ENCODE assay signal across 8 mouse cellular contexts in genomic region chr17:32891239-32892180, GRCm38 (mm10). TPM values are rescaled to one million over a fixed set of nuclear protein-coding genes. Genes with fewer than 3 reads are reported as not detected.
DNase-seq lines count a peak whose midpoint lies in the region; ATAC-seq lines count a peak whose summit lies in the region.

Gene Zfp870 (minus strand): TSS chr17:32891642.

- peak within 1 kb of the TSS; percentile 19 for H3K27ac ChIP-seq in forebrain, embryonic 11.5 days (ENCODE audit: low read depth, low read length)
- H3K27ac ChIP-seq in heart, embryonic 16.5 days (ENCODE audit: low read length): peak within 1 kb of the TSS; percentile 76
- peak within 1 kb of the TSS; percentile 49 for H3K27ac ChIP-seq in liver, embryonic 15.5 days (replicated peaks)
- peak within 1 kb of the TSS; percentile 39; the same call in 1 of the 2 replicates for H3K27ac ChIP-seq in neural tube, embryonic 12.5 days

- no peaks in the 10 kb centered on the region for H3K9me3 ChIP-seq in forebrain, embryonic 11.5 days (ENCODE audit: control insufficient read depth, low read length)
- no peaks in the 10 kb centered on the region for H3K9me3 ChIP-seq in heart, embryonic 16.5 days (replicated peaks; ENCODE audit: control insufficient read depth, low read length)
- H3K9me3 ChIP-seq in liver, embryonic 15.5 days (replicated peaks): no peaks in the 10 kb centered on the region
- H3K9me3 ChIP-seq in neural tube, embryonic 12.5 days: no peaks in the 10 kb centered on the region

- peak; percentile 93 for ATAC-seq in CD4-positive, CD25-positive, alpha-beta regulatory T cell, adult 4 months
- ATAC-seq in forebrain, embryonic 11.5 days (replicated peaks; ENCODE audit: low FRiP score): peak; percentile 99
- peak; percentile 96 for ATAC-seq in heart, embryonic 16.5 days (replicated peaks; ENCODE audit: extremely low read depth, insufficient read depth, low FRiP score)
- peak; percentile 94 for ATAC-seq in liver, embryonic 15.5 days (ENCODE audit: insufficient read depth)
- peak; percentile 98 for ATAC-seq in neural tube, embryonic 12.5 days (ENCODE audit: low FRiP score, low read depth)

- H3K36me3 ChIP-seq in forebrain, embryonic 11.5 days (ENCODE audit: control insufficient read depth, insufficient read depth, low read length): no peaks in the 10 kb centered on the region
- no peaks in the 10 kb centered on the region for H3K36me3 ChIP-seq in heart, embryonic 16.5 days (ENCODE audit: control insufficient read depth, insufficient read depth)
- no peaks in the 10 kb centered on the region for H3K36me3 ChIP-seq in liver, embryonic 15.5 days (replicated peaks)
- H3K36me3 ChIP-seq in neural tube, embryonic 12.5 days: peaks cover 3% of the 10 kb centered on the region; the same call in 1 of the 2 replicates

- H3K4me2 ChIP-seq in forebrain, embryonic 11.5 days (ENCODE audit: low read depth, low read length, severe bottlenecking): peak within 1 kb of the TSS; percentile 72
- peak within 1 kb of the TSS; percentile 72 for H3K4me2 ChIP-seq in heart, embryonic 16.5 days (ENCODE audit: low read depth, low read length)
- H3K4me2 ChIP-seq in liver, embryonic 15.5 days: peak within 1 kb of the TSS; percentile 82
- H3K4me2 ChIP-seq in neural tube, embryonic 12.5 days (replicated peaks): peak within 1 kb of the TSS; percentile 77

- no peaks in the 10 kb centered on the region for H3K27me3 ChIP-seq in forebrain, embryonic 11.5 days (ENCODE audit: control insufficient read depth, insufficient read depth, low read length)
- no peaks in the 10 kb centered on the region for H3K27me3 ChIP-seq in heart, embryonic 16.5 days (ENCODE audit: control insufficient read depth, insufficient read depth, low read length)
- no peaks in the 10 kb centered on the region for H3K27me3 ChIP-seq in liver, embryonic 15.5 days
- H3K27me3 ChIP-seq in neural tube, embryonic 12.5 days (replicated peaks): no peaks in the 10 kb centered on the region

- H3K9ac ChIP-seq in forebrain, embryonic 11.5 days (ENCODE audit: low read length): peak within 1 kb of the TSS; percentile 78
- H3K9ac ChIP-seq in heart, embryonic 16.5 days (ENCODE audit: low read length): peak within 1 kb of the TSS; percentile 82
- H3K9ac ChIP-seq in liver, embryonic 15.5 days: peak within 1 kb of the TSS; percentile 66
- peak within 1 kb of the TSS; percentile 74 for H3K9ac ChIP-seq in neural tube, embryonic 12.5 days

- 10% methylated on average over 33 of the region's 33 CpGs for WGBS in forebrain, embryonic 11.5 days
- 12% methylated on average over 33 of the region's 33 CpGs for WGBS in heart, embryonic 16.5 days
- 12% methylated on average over 33 of the region's 33 CpGs for WGBS in liver, embryonic 15.5 days (ENCODE audit: insufficient replicate concordance)
- WGBS in neural tube, embryonic 12.5 days: 12% methylated on average over 33 of the region's 33 CpGs

- DNase-seq in c-Kit-positive CD71-positive TER-119-negative erythroid progenitor cells, embryonic 14.5 days (ENCODE audit: low read depth): peak; percentile 83
- peak; percentile 87 for DNase-seq in forebrain, embryonic 11.5 days (ENCODE audit: low spot score)
- peak; percentile 89 to 95 for DNase-seq in kidney, postnatal 36 days
- peak; percentile 85 for DNase-seq in telencephalon, adult 2 months (ENCODE audit: low read depth, low spot score)

- peaks cover 6% of the 10 kb centered on the region; the same call in 1 of the 2 replicates for H3K4me1 ChIP-seq in forebrain, embryonic 11.5 days (replicated peaks; ENCODE audit: control insufficient read depth, insufficient read depth, low read length)
- peaks cover 8% of the 10 kb centered on the region for H3K4me1 ChIP-seq in heart, embryonic 16.5 days (ENCODE audit: control insufficient read depth, insufficient read depth, low read length)
- H3K4me1 ChIP-seq in liver, embryonic 15.5 days (replicated peaks): peaks cover 12% of the 10 kb centered on the region
- H3K4me1 ChIP-seq in neural tube, embryonic 12.5 days: peaks cover 15% of the 10 kb centered on the region

- peak within 1 kb of the TSS; percentile 76 for H3K4me3 ChIP-seq in forebrain, embryonic 11.5 days (ENCODE audit: low read depth, low read length)
- H3K4me3 ChIP-seq in heart, embryonic 16.5 days (ENCODE audit: low read length): peak within 1 kb of the TSS; percentile 72
- H3K4me3 ChIP-seq in liver, embryonic 15.5 days (replicated peaks): peak within 1 kb of the TSS; percentile 67
- peak within 1 kb of the TSS; percentile 50 for H3K4me3 ChIP-seq in neural tube, embryonic 12.5 days

RNA-seq across cellular contexts. Expression of gene Zfp870, which starts in this region (rescaled TPM):
- polyA plus RNA-seq in CD4-positive, CD25-positive, alpha-beta regulatory T cell, adult 4 months (2017; shearing (Covaris generic)): 10 to 100 TPM; 11.6 to 13.8 TPM
- 9.0 and 10.1 TPM in 2 replicates for polyA plus RNA-seq in forebrain, embryonic 11.5 days (2014; fragmentation: Nextera tagmentation; extraction: Ambion mirVana)
- polyA plus RNA-seq in heart, embryonic 16.5 days (2015; fragmentation: Nextera tagmentation; extraction: Ambion mirVana): 6.7 TPM in 2 replicates
- 1.6 TPM in 2 replicates for polyA plus RNA-seq in liver, embryonic 15.5 days (2015; fragmentation: Nextera tagmentation; extraction: Ambion mirVana)
- 6.5 and 7.9 TPM in 2 replicates for polyA plus RNA-seq in neural tube, embryonic 12.5 days (2016; fragmentation: Nextera tagmentation; extraction: Ambion mirVana)

Comparison
In these comparisons a context has a peak if more than half of its experiments do, and no peak if none do; other contexts are left out.
1. Peak in every context shown above with its lines: DNase-seq, ATAC-seq, H3K4me3 ChIP-seq and H3K27ac ChIP-seq.
2. H3K27ac ChIP-seq: peak in every context shown above with its lines; median percentile 76 in heart, embryonic 16.5 days; 49 in liver, embryonic 15.5 days; 39 in neural tube, embryonic 12.5 days; 19 in forebrain, embryonic 11.5 days.